Comparison of ENCODE assay signal across 15 mouse cellular contexts in genomic region chr12:86580132-86580718, GRCm38 (mm10).
DNase-seq lines count a peak whose midpoint lies in the region; ATAC-seq lines count a peak whose summit lies in the region.
"Had no signal": no experiment of that assay in that cellular context is flagged by ENCODE, and none has a peak within 500 bp of the region (broad histone marks: within the 10 kb centered on the region; RNA-seq: fewer than 3 reads in every experiment).

No protein-coding gene starts in this region.

- H3K4me2 ChIP-seq in hindbrain, embryonic 12.5 days (replicated peaks) = no peak overlapping the region
- no peak overlapping the region for H3K4me2 ChIP-seq in kidney, embryonic 15.5 days
- H3K4me2 ChIP-seq: heart, embryonic 15.5 days; intestine, embryonic 15.5 days; limb, embryonic 12.5 days; midbrain, embryonic 11.5 days had no signal

- DNase-seq in hindbrain, embryonic 10.5 days (ENCODE audit: low spot score) = no peak
- peak; percentile 7 for DNase-seq in Muller cell, postnatal 12 days (ENCODE audit: inconsistent ontology term)
- DNase-seq in adrenal gland, postnatal 14 days = peak; percentile 60
- no peak for DNase-seq in urinary bladder, postnatal 25 days (ENCODE audit: low spot score)
- DNase-seq in B cell, adult 2 months = no peak
- DNase-seq in gastrocnemius, postnatal 25 days = no peak
- DNase-seq: cerebellum, adult 9-10 months; liver, postnatal 0 days had no signal

- 53% methylated on average over 4 of the region's 4 CpGs for WGBS in hindbrain, embryonic 12.5 days
- WGBS in hindbrain, embryonic 10.5 days = 77% methylated on average over 4 of the region's 4 CpGs
- WGBS in kidney, embryonic 15.5 days = 36% methylated on average over 4 of the region's 4 CpGs

- ATAC-seq in hindbrain, embryonic 12.5 days (ENCODE audit: low FRiP score) = peak; percentile 60; the same call in 1 of the 2 replicates
- ATAC-seq in kidney, embryonic 15.5 days (replicated peaks; ENCODE audit: low FRiP score) = peak; percentile 71; the same call in 1 of the 2 replicates
- ATAC-seq: intestine, embryonic 15.5 days; liver, postnatal 0 days; Patski had no signal

- H3K4me3 ChIP-seq in hindbrain, embryonic 12.5 days = no peak overlapping the region
- no peak overlapping the region for H3K4me3 ChIP-seq in hindbrain, embryonic 10.5 days
- no peak overlapping the region for H3K4me3 ChIP-seq in kidney, embryonic 15.5 days (replicated peaks)
- H3K4me3 ChIP-seq: heart, embryonic 15.5 days; intestine, embryonic 15.5 days; limb, embryonic 12.5 days had no signal

- no peaks in the 10 kb centered on the region for H3K36me3 ChIP-seq in hindbrain, embryonic 12.5 days
- no peaks in the 10 kb centered on the region for H3K36me3 ChIP-seq in hindbrain, embryonic 10.5 days
- no peaks in the 10 kb centered on the region for H3K36me3 ChIP-seq in kidney, embryonic 15.5 days
- H3K36me3 ChIP-seq: heart, embryonic 15.5 days; intestine, embryonic 15.5 days; limb, embryonic 12.5 days had no signal

- H3K27ac ChIP-seq in hindbrain, embryonic 12.5 days = no peak overlapping the region
- no peak overlapping the region for H3K27ac ChIP-seq in hindbrain, embryonic 10.5 days
- H3K27ac ChIP-seq in kidney, embryonic 15.5 days = no peak overlapping the region
- H3K27ac ChIP-seq: heart, embryonic 15.5 days; intestine, embryonic 15.5 days; limb, embryonic 12.5 days had no signal

- H3K4me1 ChIP-seq in hindbrain, embryonic 12.5 days = no peaks in the 10 kb centered on the region
- no peaks in the 10 kb centered on the region for H3K4me1 ChIP-seq in hindbrain, embryonic 10.5 days (replicated peaks)
- 0 out of 2 replicates have a peak, but pooled peaks cover 3% of the 10 kb centered on the region for H3K4me1 ChIP-seq in kidney, embryonic 15.5 days
- H3K4me1 ChIP-seq: heart, embryonic 15.5 days; limb, embryonic 12.5 days had no signal

- H3K27me3 ChIP-seq in hindbrain, embryonic 12.5 days = no peaks in the 10 kb centered on the region
- H3K27me3 ChIP-seq in hindbrain, embryonic 10.5 days (ENCODE audit: insufficient read depth, poor library complexity, severe bottlenecking) = no peaks in the 10 kb centered on the region
- no peaks in the 10 kb centered on the region for H3K27me3 ChIP-seq in kidney, embryonic 15.5 days
- H3K27me3 ChIP-seq: intestine, embryonic 15.5 days; limb, embryonic 12.5 days had no signal

- H3K9me3 ChIP-seq in hindbrain, embryonic 12.5 days (replicated peaks) = no peaks in the 10 kb centered on the region
- H3K9me3 ChIP-seq in hindbrain, embryonic 10.5 days = no peaks in the 10 kb centered on the region
- H3K9me3 ChIP-seq in kidney, embryonic 15.5 days (replicated peaks) = no peaks in the 10 kb centered on the region
- H3K9me3 ChIP-seq: heart, embryonic 15.5 days; intestine, embryonic 15.5 days; limb, embryonic 12.5 days had no signal

- no peak overlapping the region for H3K9ac ChIP-seq in hindbrain, embryonic 12.5 days
- no peak overlapping the region for H3K9ac ChIP-seq in kidney, embryonic 15.5 days
- H3K9ac ChIP-seq: heart, embryonic 15.5 days; intestine, embryonic 15.5 days; limb, embryonic 12.5 days; liver, postnatal 0 days had no signal

Comparison
In these comparisons a context has a peak if more than half of its experiments do, and no peak if none do; other contexts are left out.
1. DNase-seq: peak in Muller cell, postnatal 12 days (single experiment) and adrenal gland, postnatal 14 days (single experiment); none in hindbrain, embryonic 10.5 days (single experiment), urinary bladder, postnatal 25 days (single experiment), B cell, adult 2 months (0 of 2) and gastrocnemius, postnatal 25 days (single experiment).